Mouse (Mus musculus) c-Kit-positive CD71-positive TER-119-positive erythroid progenitor cells, embryonic 14.5 days (primary cell): Measurements from ENCODE around the gene Fbxo39.

Source experiments
- DNase-seq: peaks from one replicate; pipeline ENCODE4 v3.0.0-alpha.2; 2013; ENCODE audit warnings: low spot score

The Fbxo39 gene

DNA sequence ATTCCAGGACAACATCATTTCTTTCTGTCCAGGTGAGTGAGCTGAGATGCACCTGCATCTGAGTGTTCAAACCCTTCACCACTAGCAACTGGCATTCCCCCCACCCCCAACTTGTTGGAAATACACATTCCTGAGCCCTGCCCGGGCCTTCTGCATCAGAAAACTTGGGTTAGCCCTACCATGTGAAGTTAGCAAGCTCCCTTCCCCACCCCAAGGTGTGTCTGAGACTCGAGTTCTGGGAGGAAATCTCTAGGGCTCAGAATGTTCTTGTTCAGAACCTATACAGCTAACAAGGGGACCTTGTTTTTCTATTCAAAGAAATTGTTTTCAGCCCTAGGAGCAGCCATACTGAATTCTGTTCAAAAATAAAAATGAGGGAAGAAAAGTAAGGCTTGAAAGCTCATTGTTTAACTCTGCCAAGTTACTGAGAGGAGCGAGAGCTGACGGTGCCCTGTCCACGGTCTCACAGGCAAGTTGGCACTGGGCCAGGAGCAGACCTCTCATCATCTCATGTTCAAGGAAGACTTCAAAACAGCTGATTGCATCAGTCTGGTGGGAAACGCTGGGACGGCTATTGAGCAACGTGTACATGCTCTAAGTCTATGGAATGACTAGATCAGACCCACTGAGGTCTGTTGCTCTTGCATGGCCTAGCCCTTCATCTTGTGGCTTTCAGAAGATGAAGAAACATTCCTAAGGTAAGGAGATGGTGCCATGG lies 49.4 kb downstream of the Fbxo39 start:
- DNase-seq = no peak

DNA sequence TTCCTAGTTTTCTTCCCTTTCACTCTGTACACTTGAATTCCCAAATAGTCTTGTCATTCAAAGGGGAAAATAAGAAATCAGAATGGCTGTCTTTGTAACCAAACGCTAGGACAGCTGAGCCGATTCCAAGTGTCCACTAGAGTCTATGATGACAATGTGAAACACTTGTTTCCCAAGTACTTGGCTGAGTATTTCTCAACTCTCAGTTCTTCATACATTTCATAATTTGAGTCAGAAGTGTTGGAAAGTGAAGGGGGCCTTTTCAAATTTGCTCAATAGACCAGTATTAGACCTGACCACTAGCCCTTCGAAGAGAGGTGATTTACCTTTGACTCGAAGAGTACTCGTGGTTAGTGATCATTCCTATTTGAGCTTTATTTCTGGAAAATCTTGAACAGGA lies 50.3 kb downstream of the Fbxo39 start:
- DNase-seq = no peak

- no peak for DNase-seq
These were observed 51.9 kb downstream of the Fbxo39 start for GRCm38 (mm10) chr11:72366126-72366525.

- DNase-seq = no peak
These were observed 53.9 kb downstream of the Fbxo39 start for GRCm38 (mm10) chr11:72367934-72368674.
